Mouse (Mus musculus): ENCODE measurements around the gene Zfp706.

DNA sequence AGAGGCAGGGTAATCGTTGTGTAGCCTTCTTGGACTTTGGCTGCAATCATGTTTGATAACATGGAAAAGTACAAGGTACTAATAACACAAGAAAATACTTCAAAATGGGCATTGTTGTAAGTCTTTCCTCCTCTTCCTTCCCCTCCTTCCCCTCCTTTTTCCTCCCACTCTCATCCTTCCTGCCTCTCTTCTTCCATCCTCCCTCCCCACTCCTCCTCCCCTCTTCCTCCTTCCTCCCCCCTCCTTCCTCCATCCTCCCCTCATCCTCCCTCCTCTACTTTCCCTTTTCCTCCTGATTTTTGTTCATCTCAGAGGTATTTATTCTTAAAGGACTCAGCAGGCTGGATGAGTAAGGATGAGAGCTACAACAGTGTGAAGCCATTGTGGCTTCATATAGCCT is 39.3 kb downstream of the Zfp706 start:
- TF ChIP-seq CTCF (IDR thresholded peaks at IDR 0.05; ENCODE audit: insufficient read depth, low read length) (no peak), POLR2A (IDR thresholded peaks at IDR 0.05; ENCODE audit: borderline replicate concordance, extremely low read depth, low read depth, low read length) (no peak)
